Mouse (Mus musculus): ENCODE results near the gene Hist1h1c.
"Not testable (repeated sequence)": the region's sequence is repeated elsewhere in the genome, so short reads cannot be mapped to it uniquely, and the experiment has no call there.

Gene Hist1h1c

GRCm38 (mm10) chr13:23760972-23761864 lies 22.6 kb downstream of the Hist1h1c start, which contains the start of gene Hist1h4a:
Hist1h4a (minus strand) TSS chr13:23761230.
- peak; percentile 99 for DNase-seq (ENCODE audit: low spot score)

GRCm38 (mm10) chr13:23761871-23762821 lies 23.5 kb downstream of the Hist1h1c start, which contains the start of gene Hist1h3a:
Hist1h3a (minus strand) TSS chr13:23762386.
- not testable (repeated sequence) for DNase-seq (ENCODE audit: low spot score)

GRCm38 (mm10) chr13:23763242-23763585 lies 24.6 kb downstream of the Hist1h1c start:
- peak; percentile 89 for DNase-seq (ENCODE audit: low spot score)

- DNase-seq (ENCODE audit: low spot score) = no peak
These were observed 25.1 kb downstream of the Hist1h1c start, which contains the start of gene Hist1h1a for GRCm38 (mm10) chr13:23763586-23764323. Hist1h1a (plus strand) TSS chr13:23763666.

GRCm38 (mm10) chr13:23764324-23765171 lies 25.9 kb downstream of the Hist1h1c start:
- no peak for DNase-seq (ENCODE audit: low spot score)

GRCm38 (mm10) chr13:23765172-23765513 lies 26.5 kb downstream of the Hist1h1c start:
- DNase-seq (ENCODE audit: low spot score) = no peak

GRCm38 (mm10) chr13:23766772-23767171 lies 28.2 kb downstream of the Hist1h1c start:
- DNase-seq (ENCODE audit: low spot score) = no peak

GRCm38 (mm10) chr13:23768834-23769397 lies 30.3 kb downstream of the Hist1h1c start:
- no peak for DNase-seq (ENCODE audit: low spot score)

- not testable (repeated sequence) for DNase-seq (ENCODE audit: low spot score)
These were observed 31.0 kb downstream of the Hist1h1c start, which contains the start of gene Trim38 for GRCm38 (mm10) chr13:23769613-23770012. Trim38 (plus strand) TSS chr13:23769913.

- peak; percentile 48 for DNase-seq (ENCODE audit: low spot score)
These were observed 34.1 kb downstream of the Hist1h1c start for GRCm38 (mm10) chr13:23772561-23773313.

- DNase-seq (ENCODE audit: low spot score) = no peak
These were observed 39.7 kb downstream of the Hist1h1c start for GRCm38 (mm10) chr13:23778339-23778738.

GRCm38 (mm10) chr13:23779025-23779424 lies 40.4 kb downstream of the Hist1h1c start:
- no peak for DNase-seq (ENCODE audit: low spot score)
